Mouse (Mus musculus) liver, postnatal 0 days (tissue): Measurements from ENCODE around the gene Gm12184. TPM values are rescaled to one million over a fixed set of nuclear protein-coding genes. Genes with fewer than 3 reads are reported as not detected.

Experiments used
- ATAC-seq: fragments of 200-750 bp; cut with Nextera tagmentation; 2 replicates; pipeline ENCODE4 v1.8.0; 2017; ENCODE audit warnings: mild to moderate bottlenecking, moderate library complexity
- DNase-seq: peaks from one replicate; pipeline ENCODE4 v3.0.0-alpha.2; 2016
- H3K27ac ChIP-seq: fragments of 300-500 bp; sonication (generic); 2 replicates; pipeline ENCODE4 v1.5.1; 2014; ENCODE audit warnings: antibody characterized with exemption, moderate library complexity, mild to moderate bottlenecking, low read depth
- H3K27me3 ChIP-seq: fragments of 300-500 bp; sonication (generic); 2 replicates; pipeline ENCODE4 v1.6.1; 2014; ENCODE audit warnings: low read length, control low read depth, mixed read lengths; ENCODE audit not compliant: insufficient read depth
- H3K36me3 ChIP-seq: fragments of 300-500 bp; sonication (generic); replicated peaks from 2 replicates; pipeline ENCODE4 v1.6.1; 2014; ENCODE audit warnings: mild to moderate bottlenecking, control low read depth, low read length, moderate library complexity, mixed read lengths; ENCODE audit not compliant: insufficient read depth
- H3K4me1 ChIP-seq: fragments of 300-500 bp; sonication (generic); 2 replicates; pipeline ENCODE4 v1.6.1; 2014; ENCODE audit warnings: antibody characterized with exemption, mild to moderate bottlenecking, control low read depth; ENCODE audit not compliant: insufficient read depth
- H3K4me2 ChIP-seq: fragments of 300-500 bp; sonication (generic); 2 replicates; pipeline ENCODE4 v1.6.1; 2014; ENCODE audit warnings: low read depth, mild to moderate bottlenecking, low read length, moderate library complexity, mixed read lengths
- H3K4me3 ChIP-seq: fragments of 300-500 bp; sonication (generic); 2 replicates; pipeline ENCODE4 v1.5.1; 2014; ENCODE audit warnings: low read depth, low read length
- H3K9ac ChIP-seq: fragments of 300-500 bp; sonication (generic); replicated peaks from 2 replicates; pipeline ENCODE4 v1.6.1; 2014; ENCODE audit warnings: mild to moderate bottlenecking, moderate library complexity
- H3K9me3 ChIP-seq: fragments of 300-500 bp; sonication (generic); 2 replicates; pipeline ENCODE4 v1.6.1; 2016; ENCODE audit warnings: mild to moderate bottlenecking, control low read depth, low read length, mixed read lengths
- CTCF ChIP-seq: sonication (generic); IDR thresholded peaks from 2 replicates; pipeline ENCODE4 v1.5.1; 2016; ENCODE audit warnings: antibody characterized with exemption, low read depth
- EP300 ChIP-seq: IDR thresholded peaks from 2 replicates; pipeline ENCODE4 v1.6.1; 2016; ENCODE audit warnings: antibody characterized with exemption, low read depth, mild to moderate bottlenecking
- WGBS: fragments of 180-500 bp; shearing (Covaris S2); extraction: QIAGEN DNeasy Blood & Tissue Kit; methylation state at CpG from one replicate; pipeline ENCODE4 v1.1.7; 2014; ENCODE audit not compliant: insufficient replicate concordance; 5-methylcytosine and 5-hydroxymethylcytosine counted together
- polyA plus RNA-seq: library from polyadenylated mRNA; unstranded; fragments of >200 nt; fragmentation: Nextera tagmentation; extraction: Ambion mirVana; gene quantifications from 2 replicates; pipeline ENCODE4 v1.2.1, GENCODE M21; 2015

Gm12184 gene
- polyA plus RNA-seq, 1 experiment from 2014 or later, result 5.0 TPM

GRCm38 (mm10) chr11:48831273-48831672, 4.8 kb upstream of the Gm12184 start:
- no peak for ATAC-seq

GRCm38 (mm10) chr11:48830279-48830678, 3.8 kb upstream of the Gm12184 start:
- no peak overlapping the region for H3K4me3 ChIP-seq
- WGBS, result 61% methylated on average over 2 of the region's 2 CpGs
- TF ChIP-seq CTCF (no peak), EP300 (no peak)
- ATAC-seq (no peak), DNase-seq (no peak)
- no peak overlapping the region for H3K9ac ChIP-seq
- no peaks in the 10 kb centered on the region for H3K36me3 ChIP-seq
- no peak overlapping the region for H3K4me2 ChIP-seq
- no peak overlapping the region for H3K27ac ChIP-seq
- H3K27me3 ChIP-seq, result peaks cover 3% of the 10 kb centered on the region; the same call in 1 of the 2 replicates
- no peaks in the 10 kb centered on the region for H3K9me3 ChIP-seq
- H3K4me1 ChIP-seq, result peaks cover 5% of the 10 kb centered on the region

More at GRCm38 (mm10) chr11:48831273-48831672, 4.8 kb upstream of the Gm12184 start:
- Histone ChIP-seq H3K4me1 (peaks cover 5% of the 10 kb centered on the region), H3K9ac (no peak overlapping the region), H3K27me3 (peaks cover 4% of the 10 kb centered on the region; the same call in 1 of the 2 replicates), H3K27ac (no peak overlapping the region), H3K36me3 (no peaks in the 10 kb centered on the region), H3K4me3 (no peak overlapping the region), H3K4me2 (no peak overlapping the region), H3K9me3 (no peaks in the 10 kb centered on the region)
- DNase-seq, result no peak
- TF ChIP-seq EP300 (no peak), CTCF (no peak)
- WGBS, result 78% methylated on average over 2 of the region's 2 CpGs

- ATAC-seq, result no peak
- no peak overlapping the region for H3K4me3 ChIP-seq
- H3K9ac ChIP-seq, result no peak overlapping the region
- no peaks in the 10 kb centered on the region for H3K9me3 ChIP-seq
- 82% methylated on average over 6 of the region's 6 CpGs for WGBS
- peaks cover 16% of the 10 kb centered on the region for H3K27me3 ChIP-seq
- H3K36me3 ChIP-seq, result no peaks in the 10 kb centered on the region
- TF ChIP-seq EP300, result no peak
- no peak for TF ChIP-seq CTCF
- DNase-seq, result no peak
- H3K4me1 ChIP-seq, result peaks cover 20% of the 10 kb centered on the region
- no peak overlapping the region for H3K27ac ChIP-seq
- no peak overlapping the region for H3K4me2 ChIP-seq
These were observed 1.5 kb upstream of the Gm12184 start for GRCm38 (mm10) chr11:48827926-48828325.

GRCm38 (mm10) chr11:48826752-48827096, 269 bp upstream of the Gm12184 start:
- peak overlapping the region; percentile 52 for H3K27ac ChIP-seq
- peaks cover 20% of the 10 kb centered on the region for H3K4me1 ChIP-seq
- TF ChIP-seq CTCF (no peak), EP300 (no peak)
- WGBS, result 2% methylated on average over 6 of the region's 6 CpGs
- peak overlapping the region; percentile 51 for H3K9ac ChIP-seq
- ATAC-seq (no peak), DNase-seq (no peak)
- peak overlapping the region; percentile 81 for H3K4me2 ChIP-seq
- H3K4me3 ChIP-seq, result peak overlapping the region; percentile 48
- no peaks in the 10 kb centered on the region for H3K36me3 ChIP-seq
- H3K27me3 ChIP-seq, result peaks cover 16% of the 10 kb centered on the region
- no peaks in the 10 kb centered on the region for H3K9me3 ChIP-seq

GRCm38 (mm10) chr11:48824311-48824830, 2.1 kb downstream of the Gm12184 start:
- peak overlapping the region; percentile 42 for H3K4me3 ChIP-seq

GRCm38 (mm10) chr11:48823536-48823972, 2.9 kb downstream of the Gm12184 start:
- peak; percentile 26 for ATAC-seq

More at GRCm38 (mm10) chr11:48824311-48824830, 2.1 kb downstream of the Gm12184 start:
- DNase-seq (no peak), ATAC-seq (no peak)
- Histone ChIP-seq H3K9me3 (no peaks in the 10 kb centered on the region), H3K36me3 (no peaks in the 10 kb centered on the region), H3K9ac (peak overlapping the region; percentile 39; the same call in 1 of the 2 replicates), H3K27ac (no peak overlapping the region), H3K4me2 (peak overlapping the region; percentile 69), H3K27me3 (peaks cover 16% of the 10 kb centered on the region), H3K4me1 (peaks cover 28% of the 10 kb centered on the region)
- TF ChIP-seq CTCF (no peak), EP300 (no peak)
- WGBS, result 9% methylated on average over 22 of the region's 22 CpGs

More at GRCm38 (mm10) chr11:48823536-48823972, 2.9 kb downstream of the Gm12184 start:
- Histone ChIP-seq H3K9ac (0 out of 2 replicates have a peak overlapping the region, but pooled peaks have one; percentile 39), H3K4me2 (peak overlapping the region; percentile 69), H3K27me3 (peaks cover 16% of the 10 kb centered on the region), H3K36me3 (no peaks in the 10 kb centered on the region), H3K4me1 (peaks cover 32% of the 10 kb centered on the region), H3K27ac (no peak overlapping the region), H3K9me3 (no peaks in the 10 kb centered on the region), H3K4me3 (peak overlapping the region; percentile 42)
- peak; percentile 78 for DNase-seq
- WGBS, result 1% methylated on average over 15 of the region's 15 CpGs
- no peak for TF ChIP-seq CTCF
- TF ChIP-seq EP300, result 0 out of 2 replicates have a peak, but pooled peaks have one; percentile 13
